In the genomic region with DNA sequence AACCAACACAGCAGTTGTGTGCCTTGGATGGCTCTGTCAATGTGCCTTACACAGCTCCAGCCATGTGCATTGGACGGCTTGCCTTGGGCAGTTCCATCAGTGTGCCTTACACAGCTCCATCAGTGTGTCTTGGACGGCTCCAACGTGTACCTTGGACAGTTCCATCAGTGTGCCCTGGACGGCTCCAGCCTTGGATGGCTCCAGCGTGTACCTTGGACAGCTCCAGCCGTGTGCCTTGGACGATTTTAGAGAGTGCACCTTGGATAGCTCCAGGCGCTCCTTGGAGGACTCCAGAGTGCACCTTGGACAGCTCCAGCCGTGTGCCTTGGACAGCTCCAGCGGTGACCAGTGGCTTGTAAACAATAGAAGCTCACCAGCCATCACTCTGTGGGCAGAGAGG, we compare ENCODE assay signal across 9 mouse cellular contexts.
A peak's percentile ranks its signal among the peaks of the same experiment; 100 is the strongest.
DNase-seq lines count a peak whose midpoint lies in the region; ATAC-seq lines count a peak whose summit lies in the region.
"Had no signal": no experiment of that assay in that cellular context is flagged by ENCODE, and none has a peak within 500 bp of the region (broad histone marks: within the 10 kb centered on the region; RNA-seq: fewer than 3 reads in every experiment).

No protein-coding gene starts in this region.

- ATAC-seq in embryonic facial prominence, embryonic 11.5 days (replicated peaks; ENCODE audit: insufficient number of reproducible peaks, low FRiP score, low TSS enrichment, low read depth) = peak; percentile 94
- ATAC-seq in kidney, embryonic 15.5 days (replicated peaks; ENCODE audit: low FRiP score) = peak; percentile 95
- ATAC-seq in activated CD4-positive, CD25-positive, alpha-beta regulatory T cell, adult 4 months = no peak

- peak; percentile 31 to 35 for DNase-seq in urinary bladder, adult 18-20 months (ENCODE audit: low spot score in 2 of 2)
- DNase-seq in urinary bladder, postnatal 10 days (ENCODE audit: low spot score) = no peak
- DNase-seq in embryonic facial prominence, embryonic 11.5 days (ENCODE audit: low spot score) = peak; percentile 96
- DNase-seq in lung, postnatal 36 days = peak; percentile 2
- no peak for DNase-seq in right cerebral cortex, postnatal 36 days (ENCODE audit: low spot score in 2 of 2)
- no peak for DNase-seq in cerebellum, postnatal 10 days

- H3K9ac ChIP-seq in embryonic facial prominence, embryonic 11.5 days (replicated peaks; ENCODE audit: low read length) = no peak overlapping the region
- H3K9ac ChIP-seq in kidney, embryonic 15.5 days = no peak overlapping the region
- H3K9ac ChIP-seq: neural tube, embryonic 13.5 days had no signal

- no peak overlapping the region for H3K27ac ChIP-seq in embryonic facial prominence, embryonic 11.5 days (replicated peaks; ENCODE audit: low read depth, low read length)
- H3K27ac ChIP-seq in kidney, embryonic 15.5 days = no peak overlapping the region
- H3K27ac ChIP-seq: neural tube, embryonic 13.5 days had no signal

- no peaks in the 10 kb centered on the region for H3K9me3 ChIP-seq in embryonic facial prominence, embryonic 11.5 days (replicated peaks; ENCODE audit: control insufficient read depth, low read length)
- no peaks in the 10 kb centered on the region for H3K9me3 ChIP-seq in kidney, embryonic 15.5 days (replicated peaks)
- H3K9me3 ChIP-seq: neural tube, embryonic 13.5 days had no signal

- no peaks in the 10 kb centered on the region for H3K36me3 ChIP-seq in embryonic facial prominence, embryonic 11.5 days (replicated peaks; ENCODE audit: control insufficient read depth, insufficient read depth, low read depth, low read length)
- H3K36me3 ChIP-seq in kidney, embryonic 15.5 days = no peaks in the 10 kb centered on the region
- H3K36me3 ChIP-seq: neural tube, embryonic 13.5 days had no signal

- H3K4me1 ChIP-seq in embryonic facial prominence, embryonic 11.5 days (ENCODE audit: control insufficient read depth, insufficient read depth, low read length) = no peaks in the 10 kb centered on the region
- H3K4me1 ChIP-seq in kidney, embryonic 15.5 days = no peaks in the 10 kb centered on the region
- H3K4me1 ChIP-seq: neural tube, embryonic 13.5 days had no signal

- no peak overlapping the region for H3K4me2 ChIP-seq in embryonic facial prominence, embryonic 11.5 days (ENCODE audit: low read depth, low read length)
- H3K4me2 ChIP-seq in kidney, embryonic 15.5 days = no peak overlapping the region
- H3K4me2 ChIP-seq: neural tube, embryonic 13.5 days had no signal

- H3K27me3 ChIP-seq in embryonic facial prominence, embryonic 11.5 days (ENCODE audit: control insufficient read depth, insufficient read depth, low read length) = no peaks in the 10 kb centered on the region
- no peaks in the 10 kb centered on the region for H3K27me3 ChIP-seq in kidney, embryonic 15.5 days
- H3K27me3 ChIP-seq: neural tube, embryonic 13.5 days had no signal

- 15% methylated on average over 10 of the region's 10 CpGs for WGBS in embryonic facial prominence, embryonic 11.5 days
- 11% methylated on average over 10 of the region's 10 CpGs for WGBS in kidney, embryonic 15.5 days

- H3K4me3 ChIP-seq in embryonic facial prominence, embryonic 11.5 days (ENCODE audit: low read depth, low read length) = no peak overlapping the region
- no peak overlapping the region for H3K4me3 ChIP-seq in kidney, embryonic 15.5 days (replicated peaks)
- H3K4me3 ChIP-seq: neural tube, embryonic 13.5 days had no signal

Comparison
In these comparisons a context has a peak if more than half of its experiments do, and no peak if none do; other contexts are left out.
1. DNase-seq: peak in urinary bladder, adult 18-20 months (2 of 2), embryonic facial prominence, embryonic 11.5 days (single experiment) and lung, postnatal 36 days (single experiment); none in urinary bladder, postnatal 10 days (single experiment), right cerebral cortex, postnatal 36 days (0 of 2) and cerebellum, postnatal 10 days (0 of 2).